Mouse (Mus musculus): ENCODE results near the gene Fthl17d. TPM values are rescaled to one million over a fixed set of nuclear protein-coding genes. Genes with fewer than 3 reads are reported as not detected.
"Not testable (repeated sequence)": the region's sequence is repeated elsewhere in the genome, so short reads cannot be mapped to it uniquely, and the experiment has no call there.

Fthl17d gene
- not detected for polyA plus RNA-seq (2017; shearing (Covaris generic))

DNA sequence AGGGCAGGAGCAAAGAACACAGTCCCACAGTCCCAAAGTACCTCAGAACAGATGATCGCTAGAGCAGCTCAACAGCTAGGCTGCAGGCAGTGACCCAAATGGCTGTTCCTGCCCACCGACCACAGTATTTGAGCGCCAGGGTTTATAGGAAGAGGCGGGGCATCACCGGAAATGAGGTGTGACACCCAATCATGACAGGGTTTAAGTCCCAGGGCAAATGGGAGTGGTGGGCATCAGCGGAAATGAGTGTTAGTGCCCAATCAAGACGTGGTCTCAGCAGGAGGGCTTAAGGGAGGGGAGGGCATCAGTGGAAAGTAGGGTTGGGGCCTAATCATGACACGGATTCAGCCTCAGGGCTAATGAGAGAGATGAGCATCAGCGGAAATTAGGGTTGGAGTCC lies at the start of gene Fthl17d:
TSS of gene Fthl17d (minus strand) at position 101 of the 400 bp plus-strand sequence.
- ATAC-seq = not testable (repeated sequence)

DNA sequence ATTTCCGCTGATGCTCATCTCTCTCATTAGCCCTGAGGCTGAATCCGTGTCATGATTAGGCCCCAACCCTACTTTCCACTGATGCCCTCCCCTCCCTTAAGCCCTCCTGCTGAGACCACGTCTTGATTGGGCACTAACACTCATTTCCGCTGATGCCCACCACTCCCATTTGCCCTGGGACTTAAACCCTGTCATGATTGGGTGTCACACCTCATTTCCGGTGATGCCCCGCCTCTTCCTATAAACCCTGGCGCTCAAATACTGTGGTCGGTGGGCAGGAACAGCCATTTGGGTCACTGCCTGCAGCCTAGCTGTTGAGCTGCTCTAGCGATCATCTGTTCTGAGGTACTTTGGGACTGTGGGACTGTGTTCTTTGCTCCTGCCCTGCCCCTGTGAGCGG lies 46.6 kb upstream of the Fthl17d start, which contains the start of gene Fthl17e:
TSS of gene Fthl17e (plus strand) at position 301 of the 400 bp plus-strand sequence.
- not testable (repeated sequence) for ATAC-seq

DNA sequence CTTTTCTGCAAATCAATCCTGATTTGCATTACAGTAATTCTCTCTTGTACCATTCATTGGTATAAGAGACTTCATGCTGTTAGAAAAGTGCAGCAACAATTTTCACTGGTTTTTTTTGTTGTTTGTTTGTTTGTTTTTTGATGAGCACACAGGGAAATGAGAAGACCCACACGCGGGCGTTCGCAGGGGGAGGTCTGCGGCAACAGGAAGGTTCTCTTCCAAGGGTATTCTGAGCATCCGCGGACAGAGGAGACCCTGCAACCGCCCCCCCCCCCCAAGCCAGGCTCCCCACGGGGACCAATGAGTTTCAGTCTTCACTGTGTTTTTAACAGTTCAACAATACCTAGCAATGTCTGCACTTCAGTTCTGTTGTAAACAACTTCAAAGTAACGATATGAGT lies 32.9 kb upstream of the Fthl17d start:
- no peak for ATAC-seq

DNA sequence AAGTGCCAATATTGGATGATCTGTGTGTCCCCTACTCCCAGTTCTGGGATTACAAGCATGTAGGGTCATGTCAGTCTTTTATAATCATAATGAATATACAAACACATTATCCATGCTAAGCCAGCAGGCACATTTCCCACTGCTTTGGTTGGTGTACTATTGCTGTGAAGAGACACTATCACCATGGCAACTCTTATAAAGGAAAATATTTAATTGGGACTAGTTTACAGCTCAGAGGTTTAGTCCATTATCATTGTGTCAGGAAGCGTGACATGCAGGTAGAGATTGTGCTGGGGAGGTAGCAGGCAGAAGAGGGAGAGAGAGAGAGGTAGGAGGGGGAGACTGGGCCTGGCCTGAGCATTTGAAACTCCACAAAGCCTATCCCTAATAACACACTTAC lies 29.5 kb upstream of the Fthl17d start:
- no peak for ATAC-seq

DNA sequence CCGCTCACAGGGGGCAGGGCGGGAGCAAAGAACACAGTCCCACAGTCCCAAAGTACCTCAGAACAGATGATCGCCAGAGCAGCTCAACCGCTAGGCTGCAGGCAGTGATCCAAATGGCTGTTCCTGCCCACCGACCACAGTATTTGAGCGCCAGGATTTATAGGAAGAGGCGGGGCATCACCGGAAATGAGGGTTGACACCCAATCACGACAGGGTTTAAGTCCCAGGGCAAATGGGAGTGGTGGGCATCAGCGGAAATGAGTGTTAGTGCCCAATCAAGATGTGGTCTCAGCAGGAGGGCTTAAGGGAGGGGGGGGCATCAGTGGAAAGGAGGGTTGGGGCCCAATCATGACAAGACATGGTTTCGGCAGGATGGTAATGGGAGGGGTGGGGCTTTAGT lies 10.1 kb downstream of the Fthl17d start, which contains the start of gene Fthl17c:
TSS of gene Fthl17c (minus strand) at position 101 of the 400 bp plus-strand sequence.
- ATAC-seq = not testable (repeated sequence)

DNA sequence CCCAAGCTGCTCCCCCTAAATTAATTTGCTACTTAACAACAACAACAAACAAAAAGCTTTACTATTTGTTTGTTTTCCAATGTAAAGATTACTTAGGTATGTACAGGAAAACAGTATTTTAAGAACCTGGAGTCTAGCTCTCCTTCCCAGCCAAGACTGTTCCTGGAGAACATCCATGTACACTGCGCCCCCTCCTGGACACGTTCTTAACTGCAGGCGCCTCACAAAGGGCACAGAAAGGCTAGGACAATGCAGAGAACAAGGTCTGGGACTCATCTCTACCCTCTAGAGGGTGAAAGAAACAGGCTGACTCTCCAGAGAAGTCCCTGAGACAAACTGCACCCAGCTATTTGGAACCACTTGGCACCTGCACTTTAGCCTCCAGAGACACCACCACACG lies 21.9 kb downstream of the Fthl17d start:
- ATAC-seq = not testable (repeated sequence)

DNA sequence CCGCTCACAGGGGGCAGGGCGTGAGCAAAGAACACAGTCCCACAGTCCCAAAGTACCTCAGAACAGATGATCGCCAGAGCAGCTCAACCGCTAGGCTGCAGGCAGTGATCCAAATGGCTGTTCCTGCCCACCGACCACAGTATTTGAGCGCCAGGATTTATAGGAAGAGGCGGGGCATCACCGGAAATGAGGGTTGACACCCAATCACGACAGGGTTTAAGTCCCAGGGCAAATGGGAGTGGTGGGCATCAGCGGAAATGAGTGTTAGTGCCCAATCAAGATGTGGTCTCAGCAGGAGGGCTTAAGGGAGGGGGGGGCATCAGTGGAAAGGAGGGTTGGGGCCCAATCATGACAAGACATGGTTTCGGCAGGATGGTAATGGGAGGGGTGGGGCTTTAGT lies 23.7 kb downstream of the Fthl17d start, which contains the start of gene Fthl17b:
TSS of gene Fthl17b (minus strand) at position 101 of the 400 bp plus-strand sequence.
- ATAC-seq = not testable (repeated sequence)

DNA sequence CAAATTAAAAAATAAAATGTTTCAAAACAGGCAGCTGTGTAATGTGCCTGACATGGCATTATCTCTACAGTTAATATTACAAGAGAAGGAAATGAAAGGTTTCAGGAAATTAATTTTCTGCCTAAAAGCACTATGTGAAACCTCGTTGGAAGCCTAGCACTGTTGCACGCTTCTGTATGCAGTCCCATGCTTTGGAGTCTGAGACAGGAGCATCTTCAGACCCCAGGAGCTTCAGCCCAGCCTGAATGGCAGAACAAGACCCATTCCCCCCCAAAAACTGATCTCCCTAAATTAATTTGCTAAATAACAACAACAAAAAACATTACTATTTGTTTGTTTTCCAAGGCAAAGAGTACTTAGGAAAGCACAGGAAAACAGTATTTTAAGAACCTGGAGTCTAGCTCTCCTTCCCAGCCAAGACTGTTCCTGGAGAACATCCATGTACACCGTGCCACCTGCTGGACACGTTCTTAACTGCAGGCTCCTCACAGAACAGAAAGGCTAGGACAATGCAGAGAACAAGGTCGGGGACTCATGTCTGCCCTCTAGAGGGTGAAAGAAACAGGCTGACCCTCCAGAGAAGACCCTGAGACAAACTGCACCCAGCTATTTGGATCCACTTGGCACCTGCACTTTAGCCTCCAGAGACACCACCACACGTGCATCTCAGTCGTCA lies 38.3 kb downstream of the Fthl17d start:
- not testable (repeated sequence) for ATAC-seq

DNA sequence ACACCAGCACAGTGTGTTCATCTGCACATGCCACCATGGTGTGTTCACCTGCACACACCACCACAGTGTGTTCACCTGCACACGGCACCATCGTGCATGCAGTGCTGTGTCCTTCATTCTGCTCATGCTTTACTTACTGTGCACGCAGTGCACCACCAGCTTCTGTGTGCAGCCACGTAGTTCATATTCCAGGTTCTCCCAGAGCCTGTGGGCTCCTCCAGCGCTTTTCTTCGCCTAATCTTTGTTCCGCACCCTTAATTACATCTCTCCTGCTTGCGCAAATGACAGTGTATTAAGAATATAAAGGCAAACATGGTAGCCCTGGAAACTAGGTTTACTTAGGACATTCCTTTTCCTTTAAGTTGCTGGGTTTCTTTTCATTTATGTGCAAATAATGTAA lies 42.5 kb downstream of the Fthl17d start:
- ATAC-seq = no peak

Other genes starting within 250 kb of the Fthl17d start
- gene Ssx9, start 238.3 kb downstream of the Fthl17d start, polyA plus RNA-seq (2017; shearing (Covaris generic)) = not detected
- not detected for gene Ssxb5, start 183.1 kb downstream of the Fthl17d start, polyA plus RNA-seq (2017; shearing (Covaris generic))
- gene Gm6592, start 142.8 kb downstream of the Fthl17d start, polyA plus RNA-seq (2017; shearing (Covaris generic)) = not detected
- not detected for gene Gm5751, start 112.5 kb downstream of the Fthl17d start, polyA plus RNA-seq (2017; shearing (Covaris generic))
- gene B630019K06Rik, start 94.4 kb downstream of the Fthl17d start, polyA plus RNA-seq (2017; shearing (Covaris generic)) = under 1 TPM; 0.12 to 0.23 TPM
- not detected for gene Fthl17b, start 23.8 kb downstream of the Fthl17d start, polyA plus RNA-seq (2017; shearing (Covaris generic))
- not detected for gene Fthl17c, start 10.2 kb downstream of the Fthl17d start, polyA plus RNA-seq (2017; shearing (Covaris generic))
- not detected for gene Fthl17e, start 46.7 kb upstream of the Fthl17d start, polyA plus RNA-seq (2017; shearing (Covaris generic))
- not detected for gene Fthl17f, start 76.3 kb upstream of the Fthl17d start, polyA plus RNA-seq (2017; shearing (Covaris generic))
- not detected for gene 4930402K13Rik, start 117.8 kb upstream of the Fthl17d start, polyA plus RNA-seq (2017; shearing (Covaris generic))
- gene Lancl3, start 213.1 kb upstream of the Fthl17d start, polyA plus RNA-seq (2017; shearing (Covaris generic)) = under 1 TPM; 0.39 to 0.85 TPM